Mouse (Mus musculus): ENCODE data around the gene Tmem9b. TPM values are rescaled to one million over a fixed set of nuclear protein-coding genes. Genes with fewer than 3 reads are reported as not detected.

The Tmem9b gene
- polyA plus RNA-seq, 1 experiment from 2014 or later = 136 TPM

DNA sequence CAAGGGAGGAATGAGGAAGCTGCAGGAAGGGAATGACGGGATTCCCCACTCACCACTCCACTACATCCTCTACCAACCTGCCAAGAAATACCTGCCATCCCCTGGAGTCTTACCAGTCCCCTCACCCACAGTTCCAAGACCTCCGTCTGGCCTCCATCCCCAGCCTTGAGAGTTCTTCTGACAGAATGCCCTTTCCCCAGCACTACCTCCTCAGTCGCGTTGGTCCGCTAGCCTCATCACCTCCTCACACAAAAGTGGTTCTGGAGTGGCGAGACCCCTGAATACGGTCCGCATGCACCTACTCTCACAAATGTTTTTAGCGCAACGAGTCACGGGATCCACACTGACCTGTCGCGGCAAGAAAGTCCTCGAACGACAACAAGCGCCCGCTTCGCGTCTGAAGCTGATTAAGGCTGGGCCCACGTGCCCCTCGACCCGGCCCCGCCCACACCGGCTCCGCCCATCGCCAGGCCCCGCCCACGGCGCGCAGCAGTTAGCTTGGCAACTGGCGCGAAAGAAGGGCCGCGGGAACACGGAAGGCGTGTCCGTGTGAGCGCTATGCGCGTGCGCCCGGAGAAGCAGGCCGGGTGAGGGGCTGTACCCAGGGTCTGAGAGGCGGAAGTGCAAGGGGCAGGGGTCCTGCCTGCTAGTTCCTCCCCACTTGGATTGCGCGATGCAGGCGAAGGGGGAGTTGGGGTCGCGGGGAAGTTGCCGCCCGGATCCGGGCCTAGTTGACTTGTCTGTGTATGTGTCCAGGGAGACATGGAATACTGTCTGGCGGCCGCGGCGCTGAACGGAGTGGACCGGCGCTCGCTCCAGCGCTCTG, 49.3 kb downstream of the Tmem9b start, which contains the start of the genes St5 and Akip1:
TSS of gene St5 (minus strand) at position 416 of the 826 bp plus-strand sequence.
TSS of gene Akip1 (plus strand) at position 501 of the 826 bp plus-strand sequence.
- ATAC-seq = peak; percentile 97
- peak within 1 kb of the TSS; percentile 82 for H3K4me2 ChIP-seq (ENCODE audit: low read length)
- under 1% methylated on average over 61 of the region's 61 CpGs for WGBS

DNA sequence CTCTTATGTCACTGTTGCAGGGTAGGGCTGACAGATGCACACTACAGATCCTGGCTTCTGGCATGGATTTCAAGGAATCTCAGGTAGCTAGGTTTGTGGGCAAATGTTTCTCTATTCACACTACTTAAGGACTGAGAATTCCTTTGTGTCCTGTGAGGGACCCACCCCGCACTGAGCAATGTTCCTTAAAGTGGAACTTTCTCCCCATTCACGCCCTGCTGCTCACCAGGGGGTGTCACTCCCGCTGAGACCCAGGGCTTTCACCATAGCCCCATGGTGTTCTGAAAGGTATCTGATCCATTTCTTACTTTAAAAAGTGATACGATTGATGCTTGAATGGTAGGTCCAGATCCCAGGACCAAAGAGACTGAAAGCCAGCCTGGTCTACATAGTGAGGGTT, 50.0 kb downstream of the Tmem9b start:
- H3K9me3 ChIP-seq (replicated peaks; ENCODE audit: control insufficient read depth, low read length, poor library complexity, severe bottlenecking) = no peaks in the 10 kb centered on the region
- H3K27me3 ChIP-seq (ENCODE audit: control insufficient read depth, insufficient read depth, low read depth, low read length) = no peaks in the 10 kb centered on the region
- 0 out of 2 replicates have a peak, but pooled peaks cover 2% of the 10 kb centered on the region for H3K4me1 ChIP-seq (ENCODE audit: control insufficient read depth, insufficient read depth, low read length)
- 29% methylated on average over 4 of the region's 4 CpGs for WGBS
- no peaks in the 10 kb centered on the region for H3K36me3 ChIP-seq (ENCODE audit: control insufficient read depth, insufficient read depth, low read length)
- peak overlapping the region; percentile 75 for H3K4me3 ChIP-seq (ENCODE audit: low read depth, low read length)
- H3K9ac ChIP-seq (ENCODE audit: low read depth, low read length) = no peak overlapping the region
- no peak overlapping the region for H3K27ac ChIP-seq (ENCODE audit: low read length)
- peak overlapping the region; percentile 82 for H3K4me2 ChIP-seq (ENCODE audit: low read length)
- 0 out of 2 replicates have a peak, but pooled peaks have one; percentile 0 for ATAC-seq

More for the DNA sequence above, 49.3 kb downstream of the Tmem9b start, which contains the start of the genes St5 and Akip1:
- 0 out of 2 replicates have a peak, but pooled peaks cover 2% of the 10 kb centered on the region for H3K4me1 ChIP-seq (ENCODE audit: control insufficient read depth, insufficient read depth, low read length)
- no peaks in the 10 kb centered on the region for H3K27me3 ChIP-seq (ENCODE audit: control insufficient read depth, insufficient read depth, low read depth, low read length)
- no peaks in the 10 kb centered on the region for H3K9me3 ChIP-seq (replicated peaks; ENCODE audit: control insufficient read depth, low read length, poor library complexity, severe bottlenecking)
- peak within 1 kb of the TSS; percentile 72 for H3K27ac ChIP-seq (ENCODE audit: low read length)
- H3K4me3 ChIP-seq (ENCODE audit: low read depth, low read length) = peak within 1 kb of the TSS; percentile 75
- H3K36me3 ChIP-seq (ENCODE audit: control insufficient read depth, insufficient read depth, low read length) = no peaks in the 10 kb centered on the region
- peak within 1 kb of the TSS; percentile 80 for H3K9ac ChIP-seq (ENCODE audit: low read depth, low read length)

DNA sequence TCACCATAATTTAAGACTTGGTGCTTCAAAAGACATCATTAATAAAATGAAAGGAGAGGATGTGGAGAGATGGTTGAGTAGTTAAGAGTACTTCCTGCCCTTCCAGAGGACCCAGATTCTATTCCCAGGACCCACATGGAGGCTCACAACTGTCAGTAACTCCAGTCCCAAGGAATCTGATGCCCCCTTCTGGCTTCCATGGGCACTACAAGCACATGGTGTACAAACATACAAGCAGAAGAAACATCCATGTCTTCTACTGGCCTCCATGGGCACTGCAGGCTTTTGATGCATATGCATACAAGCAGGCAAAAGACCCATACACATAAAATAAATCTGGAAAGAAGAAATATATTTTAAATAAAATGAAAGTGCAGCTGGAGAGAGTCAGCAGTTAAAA, 52.5 kb downstream of the Tmem9b start:
- H3K9me3 ChIP-seq (replicated peaks; ENCODE audit: control insufficient read depth, low read length, poor library complexity, severe bottlenecking) = no peaks in the 10 kb centered on the region
- H3K9ac ChIP-seq (ENCODE audit: low read depth, low read length) = no peak overlapping the region
- H3K4me3 ChIP-seq (ENCODE audit: low read depth, low read length) = no peak overlapping the region
- H3K27ac ChIP-seq (ENCODE audit: low read length) = no peak overlapping the region
- H3K4me2 ChIP-seq (ENCODE audit: low read length) = no peak overlapping the region
- no peaks in the 10 kb centered on the region for H3K27me3 ChIP-seq (ENCODE audit: control insufficient read depth, insufficient read depth, low read depth, low read length)
- no peaks in the 10 kb centered on the region for H3K36me3 ChIP-seq (ENCODE audit: control insufficient read depth, insufficient read depth, low read length)
- ATAC-seq = no peak
- H3K4me1 ChIP-seq (ENCODE audit: control insufficient read depth, insufficient read depth, low read length) = 0 out of 2 replicates have a peak, but pooled peaks cover 2% of the 10 kb centered on the region

DNA sequence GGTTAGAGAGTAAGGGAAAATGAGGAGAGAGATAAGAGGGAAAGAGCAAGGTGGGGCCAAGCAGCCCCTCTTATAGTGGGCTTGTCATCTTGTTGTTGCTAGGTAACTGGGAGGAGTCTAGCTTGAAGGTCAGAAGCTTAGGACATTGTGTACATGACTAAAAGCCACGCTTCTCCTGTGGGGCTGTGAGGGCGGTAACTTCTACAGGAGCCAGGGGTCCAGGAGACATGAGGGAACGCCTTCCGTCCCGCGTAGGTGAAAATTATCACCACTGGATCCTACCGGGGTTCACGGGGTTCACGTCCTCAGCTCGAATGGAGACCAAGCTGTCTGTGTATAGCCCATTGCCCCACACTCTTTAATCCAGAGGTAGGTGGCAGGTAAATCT, 57.3 kb downstream of the Tmem9b start:
- H3K4me1 ChIP-seq (ENCODE audit: control insufficient read depth, insufficient read depth, low read length) = no peaks in the 10 kb centered on the region
- no peak overlapping the region for H3K9ac ChIP-seq (ENCODE audit: low read depth, low read length)
- H3K27ac ChIP-seq (ENCODE audit: low read length) = no peak overlapping the region
- no peaks in the 10 kb centered on the region for H3K27me3 ChIP-seq (ENCODE audit: control insufficient read depth, insufficient read depth, low read depth, low read length)
- 86% methylated on average over 10 of the region's 10 CpGs for WGBS
- no peaks in the 10 kb centered on the region for H3K36me3 ChIP-seq (ENCODE audit: control insufficient read depth, insufficient read depth, low read length)
- no peak overlapping the region for H3K4me3 ChIP-seq (ENCODE audit: low read depth, low read length)
- no peaks in the 10 kb centered on the region for H3K9me3 ChIP-seq (replicated peaks; ENCODE audit: control insufficient read depth, low read length, poor library complexity, severe bottlenecking)
- no peak overlapping the region for H3K4me2 ChIP-seq (ENCODE audit: low read length)
- no peak for ATAC-seq

DNA sequence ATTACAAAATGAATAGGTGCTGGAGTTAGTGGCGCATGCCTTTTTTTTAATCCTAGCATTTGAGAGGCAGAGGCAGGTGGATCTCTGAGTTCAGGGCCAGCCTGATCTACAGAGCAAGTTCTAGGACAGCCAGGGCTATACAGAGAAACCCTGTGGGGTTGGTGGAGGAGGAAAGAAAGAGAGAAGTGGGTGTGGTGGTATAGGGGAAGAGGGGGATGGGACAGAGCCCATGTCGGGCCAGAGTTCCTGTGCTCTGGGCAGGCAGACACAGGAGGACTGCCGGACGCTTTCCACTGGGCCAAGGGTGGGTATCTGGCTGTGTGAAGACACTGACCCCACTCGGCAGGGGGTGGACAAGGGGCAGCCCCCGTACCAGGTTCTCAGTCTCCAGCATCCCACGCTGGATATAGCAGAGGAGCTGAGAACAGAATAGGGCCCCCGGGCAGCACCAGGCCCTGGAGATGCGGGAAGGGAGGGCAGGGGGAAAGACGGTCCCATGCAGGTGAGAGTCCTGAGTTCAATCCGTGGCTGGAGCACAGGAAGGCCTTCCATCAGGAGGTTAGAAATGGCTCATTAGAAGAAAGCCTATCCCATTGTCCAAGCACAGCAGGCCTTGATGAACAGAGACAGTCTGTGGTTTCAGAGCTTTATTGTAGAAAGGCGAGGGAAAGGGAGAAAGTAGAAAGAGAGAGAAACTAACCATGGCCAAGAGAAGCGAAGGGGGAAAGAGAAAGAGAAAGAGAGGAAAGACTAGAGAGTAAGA, 57.9 kb downstream of the Tmem9b start:
- Histone ChIP-seq H3K36me3 (ENCODE audit: control insufficient read depth, insufficient read depth, low read length) (no peaks in the 10 kb centered on the region), H3K4me1 (ENCODE audit: control insufficient read depth, insufficient read depth, low read length) (no peaks in the 10 kb centered on the region), H3K27ac (ENCODE audit: low read length) (no peak overlapping the region), H3K4me3 (ENCODE audit: low read depth, low read length) (no peak overlapping the region), H3K9ac (ENCODE audit: low read depth, low read length) (no peak overlapping the region), H3K4me2 (ENCODE audit: low read length) (no peak overlapping the region), H3K9me3 (replicated peaks; ENCODE audit: control insufficient read depth, low read length, poor library complexity, severe bottlenecking) (no peaks in the 10 kb centered on the region), H3K27me3 (ENCODE audit: control insufficient read depth, insufficient read depth, low read depth, low read length) (no peaks in the 10 kb centered on the region)
- ATAC-seq = no peak
- WGBS = 81% methylated on average over 13 of the region's 13 CpGs

DNA sequence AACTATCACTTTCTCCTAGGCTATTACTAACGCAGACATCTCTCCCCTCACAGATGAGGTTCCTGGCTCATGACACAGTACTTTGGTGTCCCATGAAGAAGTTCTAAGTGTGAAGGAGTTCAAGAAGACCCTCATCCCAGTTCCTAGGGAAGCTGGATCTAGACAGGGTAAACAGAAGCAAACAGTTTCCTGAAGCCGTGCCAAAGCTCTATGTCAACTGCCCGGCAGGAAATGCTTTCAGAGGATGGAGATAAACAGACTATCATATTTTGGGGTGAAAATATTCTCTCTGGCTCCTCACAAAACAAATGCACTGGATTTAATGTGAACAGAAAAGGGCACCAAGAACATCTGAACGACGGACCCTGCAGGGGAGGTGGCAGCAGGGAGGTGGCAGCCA, 61.7 kb downstream of the Tmem9b start:
- no peak overlapping the region for H3K9ac ChIP-seq (ENCODE audit: low read depth, low read length)
- H3K4me1 ChIP-seq (ENCODE audit: control insufficient read depth, insufficient read depth, low read length) = no peaks in the 10 kb centered on the region
- 94% methylated on average over 5 of the region's 5 CpGs for WGBS
- H3K4me2 ChIP-seq (ENCODE audit: low read length) = no peak overlapping the region
- H3K27me3 ChIP-seq (ENCODE audit: control insufficient read depth, insufficient read depth, low read depth, low read length) = no peaks in the 10 kb centered on the region
- no peak for ATAC-seq
- H3K4me3 ChIP-seq (ENCODE audit: low read depth, low read length) = no peak overlapping the region
- no peaks in the 10 kb centered on the region for H3K9me3 ChIP-seq (replicated peaks; ENCODE audit: control insufficient read depth, low read length, poor library complexity, severe bottlenecking)
- H3K36me3 ChIP-seq (ENCODE audit: control insufficient read depth, insufficient read depth, low read length) = no peaks in the 10 kb centered on the region
- no peak overlapping the region for H3K27ac ChIP-seq (ENCODE audit: low read length)

DNA sequence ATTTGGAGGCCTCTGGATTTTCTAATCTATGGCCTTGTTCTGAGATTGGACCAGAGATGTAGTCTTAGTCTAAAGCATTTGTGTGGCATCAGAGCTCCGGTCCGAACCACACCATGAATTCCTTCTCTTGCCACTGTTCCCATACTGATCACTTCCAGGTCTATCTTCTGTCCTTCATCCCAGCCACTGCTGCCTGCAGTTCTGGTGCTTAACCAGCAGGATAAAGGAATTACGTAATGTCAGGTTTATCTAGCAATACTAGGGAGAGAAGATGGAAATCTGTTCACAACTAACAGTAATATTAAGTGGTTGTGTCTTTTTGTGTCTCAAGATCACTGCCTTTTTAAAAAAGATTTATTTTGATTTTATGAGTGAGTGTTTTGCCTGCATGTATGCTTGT, 62.6 kb downstream of the Tmem9b start:
- Histone ChIP-seq H3K9me3 (replicated peaks; ENCODE audit: control insufficient read depth, low read length, poor library complexity, severe bottlenecking) (no peaks in the 10 kb centered on the region), H3K4me3 (ENCODE audit: low read depth, low read length) (no peak overlapping the region), H3K36me3 (ENCODE audit: control insufficient read depth, insufficient read depth, low read length) (no peaks in the 10 kb centered on the region), H3K27me3 (ENCODE audit: control insufficient read depth, insufficient read depth, low read depth, low read length) (no peaks in the 10 kb centered on the region), H3K4me2 (ENCODE audit: low read length) (no peak overlapping the region), H3K9ac (ENCODE audit: low read depth, low read length) (no peak overlapping the region), H3K27ac (ENCODE audit: low read length) (no peak overlapping the region), H3K4me1 (ENCODE audit: control insufficient read depth, insufficient read depth, low read length) (no peaks in the 10 kb centered on the region)
- no peak for ATAC-seq
- 96% methylated on average over 3 of the region's 3 CpGs for WGBS

DNA sequence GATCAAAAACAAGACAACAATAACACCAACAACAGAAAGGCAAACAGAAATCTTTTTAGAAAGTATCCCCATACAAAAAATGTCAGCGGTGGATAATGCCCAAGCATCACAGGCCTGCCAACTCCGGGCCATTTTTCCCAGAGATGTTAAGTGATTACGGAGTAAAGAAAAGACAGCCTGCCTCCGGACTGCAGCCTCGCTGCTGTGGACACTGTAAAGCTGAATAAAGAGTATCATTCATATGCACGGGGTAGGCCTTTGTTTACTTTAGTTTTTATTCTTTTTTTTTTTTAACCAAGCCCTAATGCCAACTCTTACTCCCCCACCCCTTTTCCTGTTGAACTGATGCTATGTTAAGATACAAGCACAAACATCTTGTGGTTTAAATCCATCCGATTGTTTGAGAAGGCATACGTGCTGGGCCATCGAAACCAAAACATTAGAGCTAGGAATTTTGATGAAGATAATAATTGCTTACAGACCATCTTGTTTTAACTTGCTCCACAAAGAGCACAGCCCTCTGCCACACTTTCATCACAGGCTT, 66.0 kb downstream of the Tmem9b start:
- Histone ChIP-seq H3K27me3 (ENCODE audit: control insufficient read depth, insufficient read depth, low read depth, low read length) (no peaks in the 10 kb centered on the region), H3K9ac (ENCODE audit: low read depth, low read length) (no peak overlapping the region), H3K27ac (ENCODE audit: low read length) (no peak overlapping the region), H3K4me3 (ENCODE audit: low read depth, low read length) (no peak overlapping the region), H3K4me1 (ENCODE audit: control insufficient read depth, insufficient read depth, low read length) (no peaks in the 10 kb centered on the region), H3K4me2 (ENCODE audit: low read length) (no peak overlapping the region), H3K36me3 (ENCODE audit: control insufficient read depth, insufficient read depth, low read length) (no peaks in the 10 kb centered on the region), H3K9me3 (replicated peaks; ENCODE audit: control insufficient read depth, low read length, poor library complexity, severe bottlenecking) (no peaks in the 10 kb centered on the region)
- 29% methylated on average over 9 of the region's 9 CpGs for whole genome bisulfite sequencing
- no peak for ATAC-seq

Data from midbrain, embryonic 16.5 days (tissue).